Mouse (Mus musculus) heart, adult 11 months (tissue): ENCODE data around the gene Ubtd2.
A peak's percentile ranks its signal among the peaks of the same experiment; 100 is the strongest.

Experiments used
- DNase-seq: peaks from one replicate; pipeline ENCODE4 v3.0.0; 2022

Ubtd2 gene

GRCm38 (mm10) chr11:32548240-32548639 lies 93.1 kb downstream of the Ubtd2 start:
- DNase-seq: peak; percentile 93

DNA sequence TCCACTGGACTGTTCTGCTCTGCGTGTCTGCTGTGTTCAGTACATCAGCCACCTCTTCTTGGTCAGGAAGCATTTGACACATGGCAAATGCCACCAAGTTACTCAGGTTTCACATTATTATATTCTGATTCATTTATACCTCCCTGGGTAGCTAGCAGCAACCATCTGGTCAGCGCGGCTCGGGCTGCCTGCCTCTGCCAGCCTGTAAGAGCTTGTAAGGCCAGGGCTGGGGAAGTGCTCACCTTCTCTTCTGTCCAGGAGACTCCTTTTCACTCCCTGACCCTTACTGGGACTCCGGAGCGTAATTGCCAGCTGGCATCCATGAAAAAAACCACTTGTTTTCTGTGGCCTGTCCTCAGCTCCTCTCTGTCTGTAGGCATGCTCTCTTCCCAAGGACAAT lies 94.1 kb downstream of the Ubtd2 start:
- DNase-seq: peak; percentile 89

DNA sequence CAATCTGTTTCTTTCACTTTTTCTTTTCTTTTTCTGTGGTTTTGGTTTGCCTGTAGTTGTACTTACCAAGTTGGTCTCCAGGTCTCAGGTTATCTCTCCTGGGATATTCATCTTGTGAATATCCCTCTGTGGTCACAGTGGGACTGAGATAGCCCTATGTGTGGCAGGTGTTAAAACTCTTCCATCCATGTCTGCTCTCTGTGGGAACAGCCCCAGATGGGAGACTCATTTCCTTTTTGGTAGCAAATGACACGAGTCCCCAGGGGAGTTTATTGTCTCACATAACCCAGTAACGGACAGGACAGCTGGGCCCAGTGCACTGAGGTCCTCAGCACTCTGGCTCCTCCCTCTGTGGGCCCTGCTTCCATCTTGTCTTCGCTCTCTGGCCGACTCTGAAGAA lies 94.9 kb downstream of the Ubtd2 start:
- peak; percentile 99 for DNase-seq

GRCm38 (mm10) chr11:32551056-32551455 lies 95.9 kb downstream of the Ubtd2 start:
- peak; percentile 91 for DNase-seq

DNA sequence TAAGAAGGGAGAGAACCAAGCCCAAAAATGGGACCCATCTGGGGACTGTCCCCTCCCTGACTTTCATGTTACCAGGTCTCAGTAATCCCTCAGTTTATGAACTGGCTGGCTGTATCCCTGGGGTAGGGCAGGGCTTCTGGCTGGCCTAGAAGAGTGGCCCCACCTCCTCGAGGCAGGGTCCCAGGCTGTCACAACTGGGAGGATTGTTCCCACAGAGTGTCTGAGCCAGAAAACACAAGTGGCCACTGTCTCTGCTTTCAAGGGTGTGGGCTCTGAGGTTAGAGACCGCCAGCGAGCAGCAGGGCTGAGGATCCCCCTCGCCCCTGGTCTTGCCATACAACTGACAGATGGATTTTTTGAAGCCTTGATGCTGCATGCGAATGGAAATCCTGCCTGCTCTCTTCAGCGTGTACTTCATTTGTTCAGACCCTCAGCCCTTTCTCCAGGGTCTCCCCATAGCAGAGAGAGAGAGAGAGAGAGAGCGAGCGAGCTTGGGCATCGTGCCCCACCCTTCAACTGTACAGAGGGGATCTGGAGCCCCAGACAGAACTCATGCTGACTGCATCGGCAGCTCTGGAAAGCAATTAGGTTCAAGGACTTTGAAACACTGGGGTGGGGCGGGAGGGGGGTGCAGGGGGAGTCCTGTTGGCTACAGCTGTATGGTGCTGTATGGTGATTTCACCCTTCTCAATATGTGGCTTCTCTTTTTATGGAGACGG lies 96.6 kb downstream of the Ubtd2 start:
- DNase-seq: peak; percentile 96

- DNase-seq: peak; percentile 97
Measured at GRCm38 (mm10) chr11:32552401-32553090, 97.4 kb downstream of the Ubtd2 start.

GRCm38 (mm10) chr11:32553311-32554140 lies 98.4 kb downstream of the Ubtd2 start:
- peak; percentile 95 for DNase-seq

DNA sequence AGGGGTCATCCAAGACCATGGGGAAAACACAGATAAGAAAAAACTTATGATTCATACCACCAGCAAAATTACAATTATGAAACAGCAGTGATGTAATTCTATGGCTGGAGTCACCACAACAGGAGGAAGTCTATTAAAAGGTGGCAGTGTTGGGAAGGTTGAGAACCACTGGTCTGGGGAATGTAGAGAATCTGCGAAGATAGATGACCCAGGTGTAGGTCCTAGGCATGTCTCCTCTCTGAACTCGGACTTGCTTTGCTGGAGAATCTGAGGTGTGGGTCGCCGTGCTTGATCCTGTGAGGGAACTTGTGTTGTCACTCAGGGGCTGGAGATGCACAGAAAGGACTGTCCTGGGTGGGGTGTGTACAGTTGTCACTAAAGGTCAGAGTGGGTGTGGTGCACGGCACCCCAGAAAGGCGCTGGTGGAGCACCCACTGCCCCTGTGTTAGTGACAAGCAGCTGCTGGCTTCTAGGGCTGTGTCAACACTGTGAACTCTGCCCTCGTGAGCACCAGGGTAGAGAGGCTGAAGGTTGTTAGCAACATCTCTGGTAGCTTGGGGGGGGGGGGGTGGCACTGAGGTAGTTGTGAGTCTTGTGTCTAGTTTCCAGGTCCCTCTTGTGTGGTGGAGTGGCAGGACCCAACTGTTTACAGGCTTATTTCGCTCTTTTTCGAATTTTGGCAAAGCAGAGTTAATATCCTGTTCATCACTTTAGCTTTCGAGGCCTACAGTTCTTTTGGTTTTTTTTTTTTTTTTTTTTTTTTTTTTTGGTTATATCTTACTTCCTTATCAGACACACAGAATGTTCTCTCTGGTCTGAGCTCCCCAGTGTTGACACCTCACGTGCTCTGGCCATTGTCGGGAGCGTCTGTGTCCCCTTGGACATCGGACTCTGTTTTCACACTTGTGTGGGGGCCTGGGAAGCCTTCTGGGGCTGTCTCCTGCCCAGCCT lies 99.2 kb downstream of the Ubtd2 start:
- peak; percentile 95 for DNase-seq

DNA sequence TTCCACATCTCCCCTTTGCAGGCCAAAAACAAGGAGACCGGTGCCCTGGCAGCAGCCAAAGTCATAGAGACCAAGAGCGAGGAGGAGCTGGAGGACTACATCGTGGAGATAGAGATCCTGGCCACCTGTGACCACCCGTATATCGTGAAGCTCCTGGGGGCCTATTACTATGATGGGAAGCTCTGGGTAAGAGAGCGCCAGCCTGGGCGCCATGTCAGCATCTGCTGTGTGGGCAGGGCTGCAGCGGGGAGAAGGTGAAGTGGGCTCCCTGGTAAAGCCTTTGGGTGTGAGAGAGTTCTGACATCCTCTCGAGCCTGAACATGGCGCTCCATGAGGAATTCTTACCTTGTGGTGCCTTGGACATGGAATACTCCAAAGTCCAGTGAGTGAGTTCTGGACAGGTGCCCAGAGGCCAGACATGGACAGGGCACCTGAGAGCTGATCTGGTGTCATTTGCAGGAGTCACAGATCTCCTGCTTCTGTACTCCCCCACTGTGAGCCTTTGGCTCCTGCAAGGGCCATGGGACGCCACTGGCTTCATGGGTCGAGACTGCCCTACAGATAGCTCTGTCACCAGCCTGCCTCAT lies 100.0 kb downstream of the Ubtd2 start:
- DNase-seq: peak; percentile 93

DNA sequence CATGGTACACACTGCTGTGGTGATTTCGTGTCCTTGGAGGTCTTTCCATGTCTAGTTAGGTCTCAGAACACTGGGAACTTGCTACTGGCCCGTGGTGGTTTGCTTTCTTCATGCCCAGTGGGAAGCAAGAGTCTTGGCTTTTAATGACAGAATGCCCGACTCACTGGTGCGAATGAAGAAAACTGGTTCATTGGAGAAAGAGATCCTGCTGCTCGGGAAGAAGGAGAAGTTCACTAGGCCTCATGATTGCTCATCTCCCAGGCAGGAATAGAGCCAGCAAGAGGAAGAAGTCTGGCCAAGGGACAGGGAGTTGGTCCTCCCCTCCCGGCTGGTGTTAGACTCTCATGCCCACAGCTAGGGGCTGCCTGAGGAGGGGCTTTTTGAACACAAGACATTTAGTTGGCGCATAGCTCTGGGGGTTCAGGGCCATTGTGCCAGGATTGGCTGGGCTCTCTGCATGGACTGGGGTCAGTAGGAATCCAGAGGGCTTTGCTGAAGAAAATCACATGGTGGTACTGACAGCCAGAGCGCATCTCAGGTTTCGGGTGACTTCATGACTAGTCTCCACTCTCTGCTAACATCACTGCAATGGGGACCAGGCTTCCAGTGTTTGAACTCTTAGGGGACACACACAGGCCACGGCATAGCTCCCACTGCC lies 101.3 kb downstream of the Ubtd2 start:
- DNase-seq: peak; percentile 92

GRCm38 (mm10) chr11:32558026-32558425 lies 102.9 kb downstream of the Ubtd2 start:
- peak; percentile 95 for DNase-seq

GRCm38 (mm10) chr11:32558677-32559076 lies 103.5 kb downstream of the Ubtd2 start:
- peak; percentile 96 for DNase-seq

GRCm38 (mm10) chr11:32560015-32560770 lies 105.0 kb downstream of the Ubtd2 start:
- peak; percentile 91 for DNase-seq

DNA sequence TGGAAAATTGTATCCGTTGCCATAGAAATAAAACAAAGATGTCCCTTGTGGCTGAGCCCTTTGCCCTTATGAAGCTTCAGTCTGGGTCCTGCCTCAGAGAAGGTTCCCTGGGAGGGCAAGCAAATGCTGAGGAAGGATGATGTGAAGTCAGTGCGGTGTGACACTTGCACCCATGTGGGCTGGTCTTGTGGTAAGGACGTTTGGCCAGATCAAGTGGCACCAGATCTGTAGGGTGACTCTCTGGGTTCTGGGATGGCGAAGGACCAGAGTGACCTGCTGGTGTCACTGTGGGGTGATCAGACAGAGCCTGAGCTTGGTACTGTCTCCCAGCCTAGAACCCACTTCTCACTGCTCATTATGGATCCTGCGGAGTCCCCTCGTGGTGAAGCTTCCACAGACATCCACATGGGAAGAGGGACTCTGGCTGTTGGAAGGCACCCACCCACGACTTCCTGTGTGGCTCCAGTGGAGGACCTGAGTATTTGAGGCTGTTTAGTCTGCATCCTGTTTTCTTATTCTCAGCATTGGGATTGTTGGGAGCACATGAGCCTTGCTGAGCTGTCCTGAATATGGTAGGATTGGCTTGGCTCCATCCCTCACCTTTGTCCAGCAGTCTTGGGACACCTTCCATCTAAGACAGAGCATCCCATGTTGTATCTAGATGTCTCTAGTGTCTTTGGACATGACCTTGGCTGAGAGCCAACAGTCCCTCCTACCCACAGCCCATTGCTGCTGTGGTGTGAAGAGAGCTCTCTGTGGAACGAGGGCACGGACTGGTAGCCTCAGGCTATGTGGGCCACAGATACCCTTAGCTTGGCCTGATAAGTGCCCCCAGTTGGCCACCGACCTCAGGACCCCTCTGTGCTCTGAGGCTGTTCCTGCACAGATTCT lies 106.5 kb downstream of the Ubtd2 start:
- peak; percentile 96 for DNase-seq

- DNase-seq: peak; percentile 88
Measured at GRCm38 (mm10) chr11:32562706-32563105, 107.5 kb downstream of the Ubtd2 start.

GRCm38 (mm10) chr11:32563660-32564059 lies 108.5 kb downstream of the Ubtd2 start:
- DNase-seq: peak; percentile 94

DNA sequence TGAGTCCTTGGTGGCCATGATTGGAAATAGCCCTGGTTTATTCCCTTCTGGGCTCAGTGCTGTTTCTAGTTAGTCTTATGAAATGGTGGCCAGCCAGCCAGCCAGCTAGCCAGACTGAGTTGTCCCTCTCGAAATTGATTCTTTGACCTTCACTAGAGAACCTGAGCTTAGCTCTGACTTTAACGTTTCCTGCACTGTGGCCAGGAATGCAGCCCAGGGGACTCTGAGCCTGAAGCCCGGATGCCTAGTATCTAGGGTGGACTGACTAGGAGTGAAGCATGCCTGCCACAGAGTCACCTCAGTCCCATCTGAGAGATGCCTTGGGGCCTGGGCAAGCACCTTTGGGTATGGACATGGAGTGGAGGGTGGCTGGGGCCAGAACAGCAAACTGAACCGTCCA lies 109.5 kb downstream of the Ubtd2 start:
- no peak for DNase-seq

DNA sequence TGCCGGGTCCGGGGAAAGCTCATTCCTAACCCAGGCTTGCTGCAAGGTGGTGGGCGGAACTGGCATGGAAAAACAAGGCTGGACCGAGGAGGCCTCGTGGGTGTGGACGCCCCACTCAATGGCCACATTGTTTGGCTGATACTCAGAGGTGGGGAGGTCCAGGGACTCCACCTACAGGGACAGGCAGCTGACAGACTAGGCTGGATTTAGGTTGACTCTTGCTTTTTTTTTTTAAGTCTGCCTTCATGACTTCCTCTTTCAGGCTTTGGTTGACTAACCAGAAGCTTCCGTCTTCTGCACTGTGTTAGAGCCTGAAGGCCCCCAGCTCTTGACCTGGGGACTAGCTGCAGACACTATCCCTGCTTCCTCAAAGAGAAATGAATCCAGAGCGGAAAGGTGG lies 109.9 kb downstream of the Ubtd2 start:
- DNase-seq: peak; percentile 98

DNA sequence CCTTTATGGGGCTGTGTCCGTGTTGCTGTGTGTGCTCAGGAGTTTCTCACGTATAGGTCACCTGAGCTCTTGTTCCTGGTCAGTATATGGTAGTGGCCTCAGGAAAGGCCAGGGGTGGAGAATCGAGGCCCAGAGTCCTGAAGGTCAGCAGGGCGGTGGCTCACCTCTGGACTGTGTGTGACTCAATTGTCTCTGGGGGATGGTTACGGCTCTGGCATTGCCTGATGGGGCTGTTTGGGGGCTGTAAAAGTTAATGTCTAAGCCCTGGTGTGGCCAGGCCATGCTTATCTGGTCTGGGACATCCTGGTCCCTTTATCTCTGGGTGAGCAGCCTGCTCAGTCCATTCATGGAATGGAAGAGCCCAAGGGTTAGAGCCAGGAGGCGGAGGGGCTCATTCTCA lies 111.0 kb downstream of the Ubtd2 start:
- DNase-seq: peak; percentile 88
